In the genomic region with DNA sequence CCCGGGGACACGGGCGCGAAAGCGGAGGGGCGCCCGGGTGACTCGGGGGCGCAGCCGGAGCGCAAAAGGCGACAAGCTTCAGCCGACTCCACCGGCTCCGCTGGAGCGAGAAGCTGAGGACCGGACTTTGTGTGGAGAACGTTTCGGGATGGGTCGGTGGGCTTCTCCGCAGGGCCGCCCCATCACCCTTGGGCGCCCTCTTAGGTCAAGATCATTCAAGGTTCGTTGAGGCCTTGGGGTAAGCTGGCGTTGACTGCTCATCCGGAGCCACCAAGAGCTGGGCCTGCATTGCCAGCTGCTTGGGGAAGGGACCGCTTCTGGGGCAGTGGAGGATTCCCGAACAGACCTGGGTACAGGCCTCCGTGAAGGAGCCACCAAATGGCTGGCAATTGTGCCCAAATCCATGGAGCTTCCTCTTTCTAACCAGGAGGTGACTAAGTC, we compare ENCODE assay signal across 8 mouse cellular contexts. TPM values are rescaled to one million over a fixed set of nuclear protein-coding genes. Genes with fewer than 3 reads are reported as not detected.
DNase-seq lines count a peak whose midpoint lies in the region; ATAC-seq lines count a peak whose summit lies in the region.

No protein-coding gene starts in this region.

- 5% methylated on average over 29 of the region's 29 CpGs for WGBS in hindbrain, embryonic 11.5 days
- 5% methylated on average over 29 of the region's 29 CpGs for WGBS in liver, embryonic 15.5 days (ENCODE audit: insufficient replicate concordance)

- H3K4me2 ChIP-seq in hindbrain, embryonic 11.5 days (replicated peaks; ENCODE audit: low read depth, low read length) = peak overlapping the region; percentile 92
- H3K4me2 ChIP-seq in liver, embryonic 15.5 days = peak overlapping the region; percentile 65

- H3K9ac ChIP-seq in hindbrain, embryonic 11.5 days (ENCODE audit: low read depth, low read length) = peak overlapping the region; percentile 82
- no peak overlapping the region for H3K9ac ChIP-seq in liver, embryonic 15.5 days

- H3K9me3 ChIP-seq in hindbrain, embryonic 11.5 days (ENCODE audit: control insufficient read depth, low read length) = no peaks in the 10 kb centered on the region
- no peaks in the 10 kb centered on the region for H3K9me3 ChIP-seq in liver, embryonic 15.5 days (replicated peaks)

- DNase-seq in layer of hippocampus, adult 11-12 months (ENCODE audit: low spot score) = peak; percentile 3
- no peak for DNase-seq in layer of hippocampus, postnatal 14 days (ENCODE audit: low spot score in 2 of 2)
- DNase-seq in adrenal gland, postnatal 25 days = peak; percentile 46
- DNase-seq in hindbrain, embryonic 11.5 days (ENCODE audit: low spot score) = no peak
- no peak for DNase-seq in urinary bladder, adult 2 months (ENCODE audit: low spot score)
- no peak for DNase-seq in ovary, adult 18-20 months (ENCODE audit: low spot score)

- H3K27ac ChIP-seq in hindbrain, embryonic 11.5 days (ENCODE audit: low read depth, low read length) = peak overlapping the region; percentile 67; the same call in 1 of the 2 replicates
- no peak overlapping the region for H3K27ac ChIP-seq in liver, embryonic 15.5 days (replicated peaks)

- peaks cover 5% of the 10 kb centered on the region; the same call in 1 of the 2 replicates for H3K4me1 ChIP-seq in hindbrain, embryonic 11.5 days (replicated peaks; ENCODE audit: control insufficient read depth, insufficient read depth, low read length)
- H3K4me1 ChIP-seq in liver, embryonic 15.5 days (replicated peaks) = peaks cover 8% of the 10 kb centered on the region

- H3K27me3 ChIP-seq in hindbrain, embryonic 11.5 days (ENCODE audit: control insufficient read depth, insufficient read depth, low read length) = peaks cover 6% of the 10 kb centered on the region
- peaks cover 81% of the 10 kb centered on the region for H3K27me3 ChIP-seq in liver, embryonic 15.5 days

- peak; percentile 4; the same call in 1 of the 2 replicates for ATAC-seq in hindbrain, embryonic 11.5 days (ENCODE audit: low FRiP score)
- no peak for ATAC-seq in liver, embryonic 15.5 days (ENCODE audit: insufficient read depth)
- no peak for ATAC-seq in activated CD4-positive, CD25-positive, alpha-beta regulatory T cell, adult 4 months

- H3K36me3 ChIP-seq in hindbrain, embryonic 11.5 days (ENCODE audit: control insufficient read depth, insufficient read depth, low read length) = no peaks in the 10 kb centered on the region
- no peaks in the 10 kb centered on the region for H3K36me3 ChIP-seq in liver, embryonic 15.5 days (replicated peaks)

- peak overlapping the region; percentile 49 for H3K4me3 ChIP-seq in hindbrain, embryonic 11.5 days (ENCODE audit: low read depth, low read length)
- H3K4me3 ChIP-seq in liver, embryonic 15.5 days (replicated peaks) = peak overlapping the region; percentile 50

RNA-seq across cellular contexts. Expression of a gene that starts 0.5 kb away (rescaled TPM):
- total RNA-seq in layer of hippocampus, postnatal 14 days (2021) = 1 to 10 TPM; 6.7 to 8.3 TPM
- total RNA-seq in adrenal gland, postnatal 25 days (2021) = 33.9 and 35.3 TPM in 2 replicates
- 1.7 and 2.5 TPM in 2 replicates for polyA plus RNA-seq in hindbrain, embryonic 11.5 days (2014; fragmentation: Nextera tagmentation; extraction: Ambion mirVana)
- 0.21 and 0.30 TPM in 2 replicates for polyA plus RNA-seq in liver, embryonic 15.5 days (2015; fragmentation: Nextera tagmentation; extraction: Ambion mirVana)
- 20.0 and 21.4 TPM in 2 replicates for polyA plus RNA-seq in urinary bladder, adult 2 months (2012; rRNA removed)
- polyA plus RNA-seq in activated CD4-positive, CD25-positive, alpha-beta regulatory T cell, adult 4 months (2017; shearing (Covaris generic)) = 1 to 10 TPM in 1 of 2 experiments, under 1 TPM in 1; 0.85 to 1.3 TPM

Comparison
In these comparisons a context has a peak if more than half of its experiments do, and no peak if none do; other contexts are left out.
1. DNase-seq: peak in layer of hippocampus, adult 11-12 months (single experiment) and adrenal gland, postnatal 25 days (single experiment); none in layer of hippocampus, postnatal 14 days (0 of 2), hindbrain, embryonic 11.5 days (single experiment), urinary bladder, adult 2 months (single experiment) and ovary, adult 18-20 months (single experiment).